Mouse (Mus musculus): ENCODE measurements around the gene Rpl18a. TPM values are rescaled to one million over a fixed set of nuclear protein-coding genes. Genes with fewer than 3 reads are reported as not detected.

Rpl18a gene
- polyA plus RNA-seq, 1 experiment from 2014 or later, result 3,565 TPM

GRCm38 (mm10) chr8:70846371-70847154, 50.6 kb downstream of the Rpl18a start:
- 52% methylated on average over 15 of the region's 15 CpGs for WGBS
- no peaks in the 10 kb centered on the region for H3K9me3 ChIP-seq (replicated peaks; ENCODE audit: control insufficient read depth, low read length)
- H3K27ac ChIP-seq (ENCODE audit: low read length), result no peak overlapping the region
- no peak overlapping the region for H3K9ac ChIP-seq (ENCODE audit: low read length)
- peaks cover 5% of the 10 kb centered on the region; the same call in 1 of the 2 replicates for H3K4me1 ChIP-seq (ENCODE audit: control insufficient read depth, insufficient read depth, low read length)
- H3K4me2 ChIP-seq (ENCODE audit: low read depth, low read length), result no peak overlapping the region
- no peak overlapping the region for H3K4me3 ChIP-seq (replicated peaks; ENCODE audit: low read length)
- H3K27me3 ChIP-seq (ENCODE audit: control insufficient read depth, insufficient read depth, low read length), result no peaks in the 10 kb centered on the region
- no peak for ATAC-seq (ENCODE audit: insufficient read depth, low FRiP score)
- H3K36me3 ChIP-seq (ENCODE audit: control insufficient read depth, insufficient read depth, low read length), result no peaks in the 10 kb centered on the region

- H3K9me3 ChIP-seq (replicated peaks; ENCODE audit: control insufficient read depth, low read length), result no peaks in the 10 kb centered on the region
- no peak overlapping the region for H3K4me2 ChIP-seq (ENCODE audit: low read depth, low read length)
- no peak overlapping the region for H3K4me3 ChIP-seq (replicated peaks; ENCODE audit: low read length)
- H3K36me3 ChIP-seq (ENCODE audit: control insufficient read depth, insufficient read depth, low read length), result no peaks in the 10 kb centered on the region
- ATAC-seq (ENCODE audit: insufficient read depth, low FRiP score), result no peak
- H3K27ac ChIP-seq (ENCODE audit: low read length), result no peak overlapping the region
- H3K4me1 ChIP-seq (ENCODE audit: control insufficient read depth, insufficient read depth, low read length), result peaks cover 18% of the 10 kb centered on the region
- 46% methylated on average over 5 of the region's 5 CpGs for WGBS
- no peaks in the 10 kb centered on the region for H3K27me3 ChIP-seq (ENCODE audit: control insufficient read depth, insufficient read depth, low read length)
- H3K9ac ChIP-seq (ENCODE audit: low read length), result no peak overlapping the region
Measured at GRCm38 (mm10) chr8:70845108-70845507, 52.1 kb downstream of the Rpl18a start.

MicroRNA genes within 50 kb of the gene (microRNA counts, 519-probe panel; counts per million panel counts)
- microRNA mmu-miR-1969, result not detected

Small RNAs within 50 kb of the gene (microRNA-seq; reads per million reads assigned to microRNA genes)
- gene Mir1969, result 0.50 reads per million
- 0.66 reads per million for gene Mir7067

Other genes starting within 250 kb of the Rpl18a start
- gene Pgpep1, start 237.0 kb downstream of the Rpl18a start, polyA plus RNA-seq (2015; fragmentation: Nextera tagmentation; extraction: Ambion mirVana), result 47.4 and 57.5 TPM in 2 replicates
- 154 and 173 TPM in 2 replicates for gene Lsm4, start 224.2 kb downstream of the Rpl18a start, polyA plus RNA-seq (2015; fragmentation: Nextera tagmentation; extraction: Ambion mirVana)
- gene Jund, start 198.5 kb downstream of the Rpl18a start, polyA plus RNA-seq (2015; fragmentation: Nextera tagmentation; extraction: Ambion mirVana), result 22.5 and 30.0 TPM in 2 replicates
- not detected in 2 replicates for gene Iqcn, start 194.0 kb downstream of the Rpl18a start, polyA plus RNA-seq (2015; fragmentation: Nextera tagmentation; extraction: Ambion mirVana)
- 2.0 and 4.2 TPM in 2 replicates for gene Gm3336, start 178.9 kb downstream of the Rpl18a start, polyA plus RNA-seq (2015; fragmentation: Nextera tagmentation; extraction: Ambion mirVana)
- gene Pde4c, start 173.7 kb downstream of the Rpl18a start, polyA plus RNA-seq (2015; fragmentation: Nextera tagmentation; extraction: Ambion mirVana), result 0.23 and 0.84 TPM in 2 replicates
- 23.4 and 23.8 TPM in 2 replicates for gene Rab3a, start 142.7 kb downstream of the Rpl18a start, polyA plus RNA-seq (2015; fragmentation: Nextera tagmentation; extraction: Ambion mirVana)
- gene Mpv17l2, start 136.5 kb downstream of the Rpl18a start, polyA plus RNA-seq (2015; fragmentation: Nextera tagmentation; extraction: Ambion mirVana), result 47.6 and 54.3 TPM in 2 replicates
- gene Pik3r2, start 120.7 kb downstream of the Rpl18a start, polyA plus RNA-seq (2015; fragmentation: Nextera tagmentation; extraction: Ambion mirVana), result 57.6 and 60.8 TPM in 2 replicates
- 10.0 and 10.5 TPM in 2 replicates for gene Mast3, start 92.4 kb downstream of the Rpl18a start, polyA plus RNA-seq (2015; fragmentation: Nextera tagmentation; extraction: Ambion mirVana)
- gene Il12rb1, start 89.0 kb downstream of the Rpl18a start, polyA plus RNA-seq (2015; fragmentation: Nextera tagmentation; extraction: Ambion mirVana), result 0.23 TPM in 1 of 2 replicates, not detected in the other
- gene Arrdc2, start 57.7 kb downstream of the Rpl18a start, polyA plus RNA-seq (2015; fragmentation: Nextera tagmentation; extraction: Ambion mirVana), result 6.0 and 7.1 TPM in 2 replicates
- 1.4 TPM in 2 replicates for gene Kcnn1, start 34.2 kb downstream of the Rpl18a start, polyA plus RNA-seq (2015; fragmentation: Nextera tagmentation; extraction: Ambion mirVana)
- gene Ccdc124, start 23.5 kb downstream of the Rpl18a start, polyA plus RNA-seq (2015; fragmentation: Nextera tagmentation; extraction: Ambion mirVana), result 85.6 and 89.6 TPM in 2 replicates
- gene Slc5a5, start 4.7 kb downstream of the Rpl18a start, polyA plus RNA-seq (2015; fragmentation: Nextera tagmentation; extraction: Ambion mirVana), result 8.2 and 13.8 TPM in 2 replicates
- gene Map1s, start 8.5 kb upstream of the Rpl18a start, polyA plus RNA-seq (2015; fragmentation: Nextera tagmentation; extraction: Ambion mirVana), result 39.8 and 41.4 TPM in 2 replicates

All from stomach, embryonic 16.5 days (tissue).